Comparison of ENCODE assay signal across 12 mouse cellular contexts in the genomic region with DNA sequence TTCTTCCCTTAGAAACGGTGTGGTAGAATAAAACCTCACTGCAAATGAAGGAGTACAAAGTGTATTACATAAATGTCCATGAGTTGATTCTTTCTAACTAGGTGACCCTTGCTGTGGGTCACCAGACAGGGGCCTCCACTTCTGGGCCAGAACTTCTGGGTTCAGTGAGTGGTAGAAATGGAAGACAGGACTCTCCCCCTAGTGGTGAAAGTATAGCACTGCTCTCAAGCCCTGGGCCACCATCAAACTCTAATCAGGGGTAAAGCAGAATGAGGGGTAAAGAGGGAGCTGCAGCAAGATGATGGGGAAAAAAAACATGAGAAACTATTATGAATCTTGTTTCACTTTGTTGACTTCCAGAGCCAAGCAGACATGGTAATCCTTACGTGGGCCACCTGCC.
DNase-seq lines count a peak whose midpoint lies in the region; ATAC-seq and TF ChIP-seq lines count a peak whose summit lies in the region.
"Had no signal": no experiment of that assay in that cellular context is flagged by ENCODE, and none has a peak within 500 bp of the region (broad histone marks: within the 10 kb centered on the region; RNA-seq: fewer than 3 reads in every experiment).

No protein-coding gene starts in this region.

- no peaks in the 10 kb centered on the region for H3K27me3 ChIP-seq in lung, embryonic 14.5 days (ENCODE audit: insufficient read depth, low read length)
- H3K27me3 ChIP-seq: neural tube, embryonic 13.5 days had no signal

- TF ChIP-seq POLR2A in bone marrow macrophage, adult 2 months (IDR thresholded peaks at IDR 0.05; ENCODE audit: borderline replicate concordance, low read depth, low read length) = no peak

- WGBS in lung, embryonic 14.5 days = 54% methylated on average over 2 of the region's 2 CpGs

- no peaks in the 10 kb centered on the region for H3K9me3 ChIP-seq in lung, embryonic 14.5 days (ENCODE audit: low read depth, low read length)
- H3K9me3 ChIP-seq: limb, embryonic 15.5 days; neural tube, embryonic 13.5 days had no signal

- H3K4me1 ChIP-seq in lung, embryonic 14.5 days (ENCODE audit: insufficient read depth) = no peaks in the 10 kb centered on the region
- H3K4me1 ChIP-seq in bone marrow macrophage, adult 2 months (ENCODE audit: control insufficient read depth, insufficient read depth, low read length) = no peaks in the 10 kb centered on the region
- H3K4me1 ChIP-seq: limb, embryonic 15.5 days; neural tube, embryonic 13.5 days had no signal

- H3K4me2 ChIP-seq in lung, embryonic 14.5 days = no peak overlapping the region
- H3K4me2 ChIP-seq: limb, embryonic 15.5 days; neural tube, embryonic 13.5 days had no signal

- H3K9ac ChIP-seq in lung, embryonic 14.5 days = no peak overlapping the region
- H3K9ac ChIP-seq: limb, embryonic 15.5 days; neural tube, embryonic 13.5 days had no signal

- no peak overlapping the region for H3K4me3 ChIP-seq in lung, embryonic 14.5 days (ENCODE audit: low read depth, low read length)
- H3K4me3 ChIP-seq in bone marrow macrophage, adult 2 months (ENCODE audit: insufficient read depth, low read length) = no peak overlapping the region
- H3K4me3 ChIP-seq: limb, embryonic 15.5 days; neural tube, embryonic 13.5 days had no signal

- no peak overlapping the region for H3K27ac ChIP-seq in lung, embryonic 14.5 days (ENCODE audit: low read depth)
- H3K27ac ChIP-seq in bone marrow macrophage, adult 2 months (ENCODE audit: insufficient read depth, low read depth, low read length) = no peak overlapping the region
- H3K27ac ChIP-seq: limb, embryonic 15.5 days; neural tube, embryonic 13.5 days had no signal

- ATAC-seq in frontal cortex, adult (ENCODE audit: low TSS enrichment) = 0 out of 2 replicates have a peak, but pooled peaks have one; percentile 59
- ATAC-seq in lung, embryonic 14.5 days (ENCODE audit: insufficient read depth) = no peak
- ATAC-seq in megakaryocyte-erythroid progenitor cell, adult 5-6 weeks (replicated peaks; ENCODE audit: low FRiP score, low TSS enrichment, poor library complexity, severe bottlenecking) = peak; percentile 93
- ATAC-seq: hindbrain, embryonic 16.5 days had no signal

- TF ChIP-seq CTCF in lung, embryonic 14.5 days (IDR thresholded peaks at IDR 0.05; ENCODE audit: low read depth) = peak; percentile 82
- peak; percentile 38; the same call in 1 of the 2 replicates for TF ChIP-seq CTCF in bone marrow macrophage, adult 2 months (IDR thresholded peaks at IDR 0.05; ENCODE audit: low read depth, low read length)

- no peaks in the 10 kb centered on the region for H3K36me3 ChIP-seq in lung, embryonic 14.5 days (ENCODE audit: insufficient read depth)
- H3K36me3 ChIP-seq: limb, embryonic 15.5 days; neural tube, embryonic 13.5 days had no signal

- no peak for DNase-seq in frontal cortex, postnatal 10 days (ENCODE audit: low spot score in 2 of 2)
- peak; percentile 52 for DNase-seq in lung, embryonic 14.5 days
- no peak for DNase-seq in lung, adult 18-20 months
- no peak for DNase-seq in neural tube, embryonic 10.5 days (ENCODE audit: extremely low spot score, low spot score)
- DNase-seq in cerebellum, postnatal 4 days (ENCODE audit: low spot score in 2 of 2) = no peak
- DNase-seq: cerebellum, adult 11 months had no signal
